Mouse (Mus musculus) CH12.LX (cell line): ENCODE measurements around the gene Fos. TPM values are rescaled to one million over a fixed set of nuclear protein-coding genes. Genes with fewer than 3 reads are reported as not detected.

Experiments
- DNase-seq: peaks from one replicate; pipeline ENCODE4 v3.0.0-alpha.2; 2013; ENCODE audit errors: extremely low read depth
- H3K27ac ChIP-seq: 2 replicates; pipeline ENCODE4 v1.5.1; 2012; ENCODE audit warnings: low read depth, mild to moderate bottlenecking, control low read depth, moderate library complexity; ENCODE audit not compliant: insufficient read depth
- H3K27me3 ChIP-seq: replicated peaks from 2 replicates; pipeline ENCODE3; 2012; ENCODE audit warnings: inconsistent platforms
- H3K36me3 ChIP-seq, 2 experiments: replicated peaks in 1 of 2; 2 replicates each; pipeline versions ENCODE3 to v1.6.1; 2012; ENCODE audit warnings: inconsistent platforms in 1 of 2, low read length in 1 of 2, mild to moderate bottlenecking in 1 of 2, mixed read lengths in 1 of 2, moderate library complexity in 1 of 2; ENCODE audit not compliant: control insufficient read depth in 1 of 2, insufficient read depth in 1 of 2
- H3K4me1 ChIP-seq, 2 experiments: 2 replicates each; pipeline ENCODE4 v1.6.1; 2012; ENCODE audit warnings: inconsistent platforms in 1 of 2, moderate library complexity in 1 of 2; ENCODE audit not compliant: insufficient read depth in 2 of 2, control insufficient read depth in 1 of 2
- H3K4me2 ChIP-seq: 2 replicates; pipeline ENCODE4 v1.6.1; 2012; ENCODE audit warnings: low read depth, mild to moderate bottlenecking, control low read depth; ENCODE audit not compliant: poor library complexity, insufficient read depth, severe bottlenecking
- H3K4me3 ChIP-seq, 3 experiments: fragments of 150-350 bp in 1 of 3; sonication (generic) in 1 of 3; replicated peaks in 1 of 3; 2 replicates each; pipeline versions ENCODE3 to v1.5.1; 2011 to 2012; ENCODE audit warnings: low read depth in 2 of 3, low read length in 2 of 3, mild to moderate bottlenecking in 2 of 3, moderate library complexity in 2 of 3, control low read depth in 1 of 3, improper control_type of control experiment in 1 of 3, inconsistent platforms in 1 of 3, mixed read lengths in 1 of 3; ENCODE audit not compliant: poor library complexity in 1 of 3
- H3K79me2 ChIP-seq: replicated peaks from 2 replicates; pipeline ENCODE4 v1.6.1; 2012; ENCODE audit warnings: mild to moderate bottlenecking, moderate library complexity; ENCODE audit not compliant: control insufficient read depth, poor library complexity, insufficient read depth, severe bottlenecking; ENCODE audit errors: extremely low read depth
- H3K9ac ChIP-seq: 2 replicates; pipeline ENCODE4 v1.6.1; 2012; ENCODE audit warnings: low read depth, mild to moderate bottlenecking, control low read depth, moderate library complexity; ENCODE audit not compliant: insufficient read depth
- H3K9me3 ChIP-seq: replicated peaks from 2 replicates; pipeline ENCODE3; 2012; ENCODE audit warnings: low read length, inconsistent platforms, mixed read lengths
- CHD2 ChIP-seq: IDR thresholded peaks from 2 replicates; pipeline ENCODE4 v1.6.1; 2011; ENCODE audit warnings: low read length, improper control_type of control experiment
- CTCF ChIP-seq, 2 experiments: IDR thresholded peaks in 1 of 2; conservative IDR thresholded peaks in 1 of 2; 2 replicates each; pipeline ENCODE4 v1.5.1; 2011 to 2012; ENCODE audit warnings: low read depth in 2 of 2, low read length in 2 of 2, improper control_type of control experiment in 1 of 2, inconsistent platforms in 1 of 2, mild to moderate bottlenecking in 1 of 2, moderate library complexity in 1 of 2
- E2F4 ChIP-seq: IDR thresholded peaks from 2 replicates; pipeline ENCODE4 v1.6.1; 2011; ENCODE audit warnings: low read depth, low read length, improper control_type of control experiment; ENCODE audit not compliant: insufficient replicate concordance
- ELF1 ChIP-seq: IDR thresholded peaks from 2 replicates; pipeline ENCODE4 v1.6.1; 2014; ENCODE audit warnings: low read depth, mild to moderate bottlenecking, inconsistent platforms, low read length, improper control_type of control experiment
- EP300 ChIP-seq: IDR thresholded peaks from 2 replicates; pipeline ENCODE4 v1.6.1; 2011; ENCODE audit warnings: low read length, improper control_type of control experiment
- IRF4 ChIP-seq: IDR thresholded peaks from 2 replicates; pipeline ENCODE4 v1.6.1; 2014; ENCODE audit warnings: low read depth, mild to moderate bottlenecking, inconsistent platforms, low read length, improper control_type of control experiment
- JUN ChIP-seq: IDR thresholded peaks from 2 replicates; pipeline ENCODE4 v1.6.1; 2011; ENCODE audit warnings: low read depth, mild to moderate bottlenecking, low read length, improper control_type of control experiment, moderate library complexity; ENCODE audit not compliant: insufficient read depth
- KAT2A ChIP-seq: IDR thresholded peaks from 2 replicates; pipeline ENCODE4 v1.6.1; 2012; ENCODE audit warnings: low read length, improper control_type of control experiment, inconsistent platforms; ENCODE audit not compliant: insufficient replicate concordance
- MAFK ChIP-seq: IDR thresholded peaks from 2 replicates; pipeline ENCODE4 v1.6.1; 2011; ENCODE audit warnings: low read length, improper control_type of control experiment; ENCODE audit not compliant: insufficient replicate concordance
- MEF2A ChIP-seq: IDR thresholded peaks from 2 replicates; pipeline ENCODE4 v1.6.1; 2014; ENCODE audit warnings: low read depth, mild to moderate bottlenecking, inconsistent platforms, low read length, improper control_type of control experiment, borderline replicate concordance
- MYC ChIP-seq: IDR thresholded peaks from 2 replicates; pipeline ENCODE4 v1.6.1; 2011; ENCODE audit warnings: low read depth, mild to moderate bottlenecking, improper control_type of control experiment, low read length
- NELFE ChIP-seq: IDR thresholded peaks from 2 replicates; pipeline ENCODE4 v1.6.1; 2011; ENCODE audit warnings: low read depth, low read length, improper control_type of control experiment
- NRF1 ChIP-seq: IDR thresholded peaks from 2 replicates; pipeline ENCODE4 v1.6.1; 2014; ENCODE audit warnings: low read depth, mild to moderate bottlenecking, inconsistent platforms, low read length, improper control_type of control experiment, moderate library complexity
- PAX5 ChIP-seq: IDR thresholded peaks from 2 replicates; pipeline ENCODE4 v1.6.1; 2012; ENCODE audit warnings: low read length, inconsistent platforms, mixed read lengths
- RAD21 ChIP-seq: IDR thresholded peaks from 2 replicates; pipeline ENCODE4 v1.6.1; 2011; ENCODE audit warnings: low read depth, mild to moderate bottlenecking, low read length, improper control_type of control experiment, moderate library complexity
- RCOR1 ChIP-seq: conservative IDR thresholded peaks from 2 replicates; pipeline ENCODE4 v1.6.1; 2012; ENCODE audit warnings: low read depth, mild to moderate bottlenecking, inconsistent platforms, low read length, improper control_type of control experiment
- SMC3 ChIP-seq: IDR thresholded peaks from 2 replicates; pipeline ENCODE4 v1.6.1; 2011; ENCODE audit warnings: low read depth, low read length, improper control_type of control experiment
- TCF12 ChIP-seq: IDR thresholded peaks from 2 replicates; pipeline ENCODE4 v1.6.1; 2014; ENCODE audit warnings: low read depth, mild to moderate bottlenecking, inconsistent platforms, low read length, improper control_type of control experiment
- ZC3H11A ChIP-seq: IDR thresholded peaks from 2 replicates; pipeline ENCODE4 v1.6.1; 2012; ENCODE audit warnings: low read depth, mild to moderate bottlenecking, inconsistent platforms, low read length, improper control_type of control experiment
- ZMIZ1 ChIP-seq: IDR thresholded peaks from 2 replicates; pipeline ENCODE4 v1.6.1; 2012; ENCODE audit warnings: low read depth, mild to moderate bottlenecking, inconsistent platforms, low read length, improper control_type of control experiment
- ZNF384 ChIP-seq: IDR thresholded peaks from 2 replicates; pipeline ENCODE4 v1.6.1; 2012; ENCODE audit warnings: low read depth, low read length, improper control_type of control experiment, inconsistent platforms
- dilution Hi-C: fragments of 300-500 bp; cut with MboI; formaldehyde crosslinking; loops from 2 replicates; pipeline ENCODE4 v1.14.3; 2020; ENCODE audit warnings: low sequenced_read_pairs; ENCODE audit not compliant: extremely low pct_unique_long_range_greater_than_20kb, extremely low pct_ligation_motif_present
- in situ Hi-C: fragments of 300-500 bp; cut with MboI; formaldehyde crosslinking; loops from 3 replicates; pipeline ENCODE4 v1.14.3; 2019; ENCODE audit warnings: low sequenced_read_pairs, low pct_ligation_motif_present, low pct_unique_long_range_greater_than_20kb, mixed read lengths
- polyA plus RNA-seq: library from polyadenylated mRNA; unstranded; fragments of >175 nt; gene quantifications from 2 replicates; pipeline ENCODE4 v1.2.1, GENCODE M21; 2012; ENCODE audit warnings: low read depth; ENCODE audit not compliant: insufficient read length
- total RNA-seq, 2 experiments: library from RNA; depleted of rRNA; stranded (reverse); fragments of 300-350 nt in 1 of 2; fragments of >200 nt in 1 of 2; gene quantifications; 2 replicates each; pipeline ENCODE4 v1.2.3; 2012 to 2014

Gene Fos
- total and polyA plus RNA-seq, 3 experiments = 0.11 to 0.20 (median 0.17) TPM

- H3K9me3 ChIP-seq = no peaks in the 10 kb centered on the region
- in situ Hi-C loops (loop anchor here (25.0 kb wide), 1 partner anchor 329 kb away; the partner anchor contains the start of gene Rps6kl1), dilution Hi-C loops (no loop called here)
- H3K4me1 ChIP-seq = peaks cover 3 to 37% of the 10 kb centered on the region in 2 experiments
- no peak overlapping the region for H3K9ac ChIP-seq
- no peaks in the 10 kb centered on the region for H3K36me3 ChIP-seq
- H3K4me2 ChIP-seq = no peak overlapping the region
- TF ChIP-seq NELFE (no peak), RAD21 (no peak), CHD2 (no peak), ZNF384 (peak; percentile 56)
- H3K4me3 ChIP-seq = no peak overlapping the region
- H3K27ac ChIP-seq = no peak overlapping the region
- peaks cover 13% of the 10 kb centered on the region for H3K27me3 ChIP-seq
- no peak for DNase-seq
- no peaks in the 10 kb centered on the region for H3K79me2 ChIP-seq
These were observed 17.3 kb downstream of the Fos start for GRCm38 (mm10) chr12:85490991-85491390.

GRCm38 (mm10) chr12:85492084-85492645 lies 18.5 kb downstream of the Fos start:
- peak; percentile 70 for DNase-seq
- peaks cover 6 to 39% of the 10 kb centered on the region in 2 experiments for H3K4me1 ChIP-seq
- H3K27ac ChIP-seq = no peak overlapping the region
- TF ChIP-seq ELF1 (no peak), NELFE (no peak), IRF4 (peak; percentile 20; the same call in 1 of the 2 replicates), TCF12 (no peak), ZC3H11A (peak; percentile 45; the same call in 1 of the 2 replicates), CTCF (conservative IDR thresholded peaks at IDR 0.05 in 1 of 2, IDR thresholded peaks at IDR 0.05 in 1 of 2; ENCODE audit: low read depth in 2 of 2, low read length in 2 of 2) (peak; percentile 35 to 81; a peak in 3 of 4 replicates), RAD21 (peak; percentile 77), MYC (no peak), KAT2A (no peak), SMC3 (peak; percentile 74), CHD2 (0 out of 2 replicates have a peak, but pooled peaks have one; percentile 28)
- TF ChIP-seq, all 38 proteins: peak for 6
- Histone ChIP-seq H3K4me3 (no peak overlapping the region), H3K36me3 (no peaks in the 10 kb centered on the region), H3K9me3 (no peaks in the 10 kb centered on the region), H3K9ac (no peak overlapping the region), H3K27me3 (peaks cover 5% of the 10 kb centered on the region), H3K79me2 (no peaks in the 10 kb centered on the region), H3K4me2 (0 out of 2 replicates have a peak overlapping the region, but pooled peaks have one; percentile 4)
- in situ Hi-C loops (loop anchor here (25.0 kb wide), 1 partner anchor 330 kb away; the partner anchor contains the start of gene Rps6kl1), dilution Hi-C loops (no loop called here)

GRCm38 (mm10) chr12:85496336-85496735 lies 22.6 kb downstream of the Fos start:
- DNase-seq = no peak

More at GRCm38 (mm10) chr12:85496336-85496735, 22.6 kb downstream of the Fos start:
- TF ChIP-seq ZNF384 = no peak
- no peak for TF ChIP-seq NRF1
- TF ChIP-seq MEF2A = no peak
- TF ChIP-seq MAFK = no peak
- TF ChIP-seq ZMIZ1 = no peak
- TF ChIP-seq JUN = no peak
- TF ChIP-seq CTCF (conservative IDR thresholded peaks at IDR 0.05 in 1 of 2, IDR thresholded peaks at IDR 0.05 in 1 of 2; ENCODE audit: low read depth in 2 of 2, low read length in 2 of 2) = no peak
- no peak for TF ChIP-seq RCOR1
- no peak for TF ChIP-seq PAX5
- no peak for TF ChIP-seq E2F4
- TF ChIP-seq EP300 = no peak
- TF ChIP-seq RAD21 = no peak
- Histone ChIP-seq H3K79me2 (no peaks in the 10 kb centered on the region), H3K4me2 (no peak overlapping the region), H3K27ac (no peak overlapping the region), H3K9ac (no peak overlapping the region), H3K27me3 (no peaks in the 10 kb centered on the region), H3K4me3 (no peak overlapping the region), H3K36me3 (no peaks in the 10 kb centered on the region), H3K4me1 (peaks cover 3 to 29% of the 10 kb centered on the region in 2 experiments; a peak in 3 of 4 replicates), H3K9me3 (peaks cover 5% of the 10 kb centered on the region)
- dilution Hi-C loops (no loop called here), in situ Hi-C loops (loop anchor here (25.0 kb wide), 1 partner anchor 334 kb away; the partner anchor contains the start of gene Rps6kl1)
